Mouse (Mus musculus) layer of hippocampus, adult 2 months (tissue): ENCODE measurements at regions not wholly inside any gene's neighbourhood (a gene's known extent, or its start where the extent isn't known, plus 50 kb on each side); places are given as distances from the start of the nearest gene placed in this dataset.

Experiments
- DNase-seq, 2 experiments: peaks; one replicate each; pipeline ENCODE4 v3.0.0; 2022; ENCODE audit warnings: low spot score in 2 of 2
- H3K27ac ChIP-seq: fragments of 200-600 bp; 2 replicates; pipeline ENCODE4 v1.8.1; 2022
- H3K4me3 ChIP-seq: fragments of 200-600 bp; 2 replicates; pipeline ENCODE4 v1.8.1; 2022; ENCODE audit warnings: mild to moderate bottlenecking
- CTCF ChIP-seq: fragments of 200-600 bp; conservative IDR thresholded peaks from 2 replicates; pipeline ENCODE4 v1.8.1; 2022; ENCODE audit warnings: antibody characterized with exemption, mild to moderate bottlenecking, moderate library complexity

- TF ChIP-seq CTCF = no peak
- H3K27ac ChIP-seq = no peak overlapping the region
- DNase-seq = no peak
- no peak overlapping the region; the same call in 1 of the 2 replicates for H3K4me3 ChIP-seq
Observed at GRCm38 (mm10) chr3:42531397-42531796, 789.0 kb downstream of the D3Ertd751e start.

- Histone ChIP-seq H3K27ac (no peak overlapping the region), H3K4me3 (no peak overlapping the region)
- no peak for TF ChIP-seq CTCF
- DNase-seq = no peak
Observed at GRCm38 (mm10) chr3:42566731-42567130, 824.3 kb downstream of the D3Ertd751e start.

- Histone ChIP-seq H3K4me3 (no peak overlapping the region), H3K27ac (no peak overlapping the region)
- TF ChIP-seq CTCF = no peak
- no peak for DNase-seq
Observed at GRCm38 (mm10) chr3:42570364-42571024, 828.1 kb downstream of the D3Ertd751e start.

GRCm38 (mm10) chr3:42571877-42572459 is 829.6 kb downstream of the D3Ertd751e start:
- Histone ChIP-seq H3K4me3 (no peak overlapping the region), H3K27ac (no peak overlapping the region)
- DNase-seq = no peak
- TF ChIP-seq CTCF = no peak

GRCm38 (mm10) chr3:42573155-42573554 is 830.7 kb downstream of the D3Ertd751e start:
- TF ChIP-seq CTCF = no peak
- DNase-seq = no peak
- Histone ChIP-seq H3K27ac (no peak overlapping the region), H3K4me3 (no peak overlapping the region)

- TF ChIP-seq CTCF = no peak
Observed at GRCm38 (mm10) chr3:42582311-42582710, 839.9 kb downstream of the D3Ertd751e start.

GRCm38 (mm10) chr3:42587296-42587932 is 845.0 kb downstream of the D3Ertd751e start:
- no peak for DNase-seq
- TF ChIP-seq CTCF = peak; percentile 18; the same call in 1 of the 2 replicates
- H3K4me3 ChIP-seq = no peak overlapping the region
- H3K27ac ChIP-seq = no peak overlapping the region

More at GRCm38 (mm10) chr3:42582311-42582710, 839.9 kb downstream of the D3Ertd751e start:
- Histone ChIP-seq H3K4me3 (no peak overlapping the region), H3K27ac (no peak overlapping the region)
- no peak for DNase-seq

GRCm38 (mm10) chr3:42589516-42589915 is 847.1 kb downstream of the D3Ertd751e start:
- TF ChIP-seq CTCF = no peak
- H3K27ac ChIP-seq = no peak overlapping the region
- no peak overlapping the region for H3K4me3 ChIP-seq
- no peak for DNase-seq

- Histone ChIP-seq H3K4me3 (no peak overlapping the region), H3K27ac (no peak overlapping the region)
- DNase-seq = no peak
- TF ChIP-seq CTCF = no peak
Observed at GRCm38 (mm10) chr3:42590126-42590525, 847.7 kb downstream of the D3Ertd751e start.

GRCm38 (mm10) chr3:42593792-42594433 is 851.5 kb downstream of the D3Ertd751e start:
- H3K4me3 ChIP-seq = no peak overlapping the region
- DNase-seq = no peak
- TF ChIP-seq CTCF = no peak
- no peak overlapping the region for H3K27ac ChIP-seq

- DNase-seq = no peak
- H3K27ac ChIP-seq = no peak overlapping the region
- TF ChIP-seq CTCF = no peak
- H3K4me3 ChIP-seq = no peak overlapping the region
Observed at GRCm38 (mm10) chr3:42596686-42597085, 854.3 kb downstream of the D3Ertd751e start.
